Mouse (Mus musculus) liver, postnatal 0 days (tissue): ENCODE results near the gene Ptpn7. TPM values are rescaled to one million over a fixed set of nuclear protein-coding genes. Genes with fewer than 3 reads are reported as not detected.
A peak's percentile ranks its signal among the peaks of the same experiment; 100 is the strongest.

Experiments
- ATAC-seq: fragments of 200-750 bp; cut with Nextera tagmentation; 2 replicates; pipeline ENCODE4 v1.8.0; 2017; ENCODE audit warnings: mild to moderate bottlenecking, moderate library complexity
- DNase-seq: peaks from one replicate; pipeline ENCODE4 v3.0.0-alpha.2; 2016
- H3K27ac ChIP-seq: fragments of 300-500 bp; sonication (generic); 2 replicates; pipeline ENCODE4 v1.5.1; 2014; ENCODE audit warnings: antibody characterized with exemption, moderate library complexity, mild to moderate bottlenecking, low read depth
- H3K27me3 ChIP-seq: fragments of 300-500 bp; sonication (generic); 2 replicates; pipeline ENCODE4 v1.6.1; 2014; ENCODE audit warnings: low read length, control low read depth, mixed read lengths; ENCODE audit not compliant: insufficient read depth
- H3K36me3 ChIP-seq: fragments of 300-500 bp; sonication (generic); replicated peaks from 2 replicates; pipeline ENCODE4 v1.6.1; 2014; ENCODE audit warnings: mild to moderate bottlenecking, control low read depth, low read length, moderate library complexity, mixed read lengths; ENCODE audit not compliant: insufficient read depth
- H3K4me1 ChIP-seq: fragments of 300-500 bp; sonication (generic); 2 replicates; pipeline ENCODE4 v1.6.1; 2014; ENCODE audit warnings: antibody characterized with exemption, mild to moderate bottlenecking, control low read depth; ENCODE audit not compliant: insufficient read depth
- H3K4me2 ChIP-seq: fragments of 300-500 bp; sonication (generic); 2 replicates; pipeline ENCODE4 v1.6.1; 2014; ENCODE audit warnings: low read depth, mild to moderate bottlenecking, low read length, moderate library complexity, mixed read lengths
- H3K4me3 ChIP-seq: fragments of 300-500 bp; sonication (generic); 2 replicates; pipeline ENCODE4 v1.5.1; 2014; ENCODE audit warnings: low read depth, low read length
- H3K9ac ChIP-seq: fragments of 300-500 bp; sonication (generic); replicated peaks from 2 replicates; pipeline ENCODE4 v1.6.1; 2014; ENCODE audit warnings: mild to moderate bottlenecking, moderate library complexity
- H3K9me3 ChIP-seq: fragments of 300-500 bp; sonication (generic); 2 replicates; pipeline ENCODE4 v1.6.1; 2016; ENCODE audit warnings: mild to moderate bottlenecking, control low read depth, low read length, mixed read lengths
- CTCF ChIP-seq: sonication (generic); IDR thresholded peaks from 2 replicates; pipeline ENCODE4 v1.5.1; 2016; ENCODE audit warnings: antibody characterized with exemption, low read depth
- EP300 ChIP-seq: IDR thresholded peaks from 2 replicates; pipeline ENCODE4 v1.6.1; 2016; ENCODE audit warnings: antibody characterized with exemption, low read depth, mild to moderate bottlenecking
- WGBS: fragments of 180-500 bp; shearing (Covaris S2); extraction: QIAGEN DNeasy Blood & Tissue Kit; methylation state at CpG from one replicate; pipeline ENCODE4 v1.1.7; 2014; ENCODE audit not compliant: insufficient replicate concordance; 5-methylcytosine and 5-hydroxymethylcytosine counted together
- polyA plus RNA-seq: library from polyadenylated mRNA; unstranded; fragments of >200 nt; fragmentation: Nextera tagmentation; extraction: Ambion mirVana; gene quantifications from 2 replicates; pipeline ENCODE4 v1.2.1, GENCODE M21; 2015

Gene Ptpn7
- polyA plus RNA-seq, 1 experiment from 2014 or later: 6.7 TPM

GRCm38 (mm10) chr1:135090914-135091313 lies 41.6 kb upstream of the Ptpn7 start:
- WGBS: 23% methylated on average over 3 of the region's 3 CpGs
- ATAC-seq (no peak), DNase-seq (no peak)
- no peaks in the 10 kb centered on the region for H3K36me3 ChIP-seq
- no peak overlapping the region for H3K4me2 ChIP-seq
- H3K27me3 ChIP-seq: peaks cover 14% of the 10 kb centered on the region
- no peak overlapping the region for H3K4me3 ChIP-seq
- H3K9me3 ChIP-seq: no peaks in the 10 kb centered on the region
- H3K27ac ChIP-seq: no peak overlapping the region
- TF ChIP-seq EP300 (no peak), CTCF (no peak)
- peaks cover 6% of the 10 kb centered on the region; the same call in 1 of the 2 replicates for H3K4me1 ChIP-seq
- no peak overlapping the region for H3K9ac ChIP-seq

- Histone ChIP-seq H3K4me2 (no peak overlapping the region), H3K27ac (no peak overlapping the region), H3K9ac (no peak overlapping the region), H3K9me3 (no peaks in the 10 kb centered on the region), H3K27me3 (no peaks in the 10 kb centered on the region), H3K36me3 (no peaks in the 10 kb centered on the region), H3K4me1 (peaks cover 6% of the 10 kb centered on the region; the same call in 1 of the 2 replicates), H3K4me3 (no peak overlapping the region)
- ATAC-seq (no peak), DNase-seq (no peak)
- TF ChIP-seq CTCF (peak; percentile 46), EP300 (no peak)
- WGBS: 42% methylated on average over 7 of the region's 7 CpGs
These were observed 37.8 kb upstream of the Ptpn7 start for GRCm38 (mm10) chr1:135094723-135095122.

GRCm38 (mm10) chr1:135095189-135095588 lies 37.3 kb upstream of the Ptpn7 start:
- Histone ChIP-seq H3K36me3 (no peaks in the 10 kb centered on the region), H3K4me2 (no peak overlapping the region), H3K27ac (no peak overlapping the region), H3K4me1 (peaks cover 6% of the 10 kb centered on the region; the same call in 1 of the 2 replicates), H3K9me3 (no peaks in the 10 kb centered on the region), H3K4me3 (no peak overlapping the region), H3K9ac (0 out of 2 replicates have a peak overlapping the region, but pooled peaks have one; percentile 23), H3K27me3 (no peaks in the 10 kb centered on the region)
- DNase-seq: peak; percentile 45
- WGBS: 6% methylated on average over 7 of the region's 7 CpGs
- no peak for ATAC-seq
- TF ChIP-seq CTCF (no peak), EP300 (no peak)

GRCm38 (mm10) chr1:135096312-135096711 lies 36.2 kb upstream of the Ptpn7 start:
- 78% methylated on average over 11 of the region's 11 CpGs for WGBS
- TF ChIP-seq EP300 (no peak), CTCF (no peak)
- H3K4me1 ChIP-seq: peaks cover 6% of the 10 kb centered on the region; the same call in 1 of the 2 replicates
- 0 out of 2 replicates have a peak, but pooled peaks cover 7% of the 10 kb centered on the region for H3K27me3 ChIP-seq
- H3K36me3 ChIP-seq: no peaks in the 10 kb centered on the region
- H3K4me2 ChIP-seq: no peak overlapping the region
- no peak for DNase-seq
- H3K9ac ChIP-seq: no peak overlapping the region
- no peak overlapping the region for H3K27ac ChIP-seq
- no peaks in the 10 kb centered on the region for H3K9me3 ChIP-seq
- no peak for ATAC-seq
- H3K4me3 ChIP-seq: no peak overlapping the region

GRCm38 (mm10) chr1:135097441-135097840 lies 35.1 kb upstream of the Ptpn7 start:
- Histone ChIP-seq H3K36me3 (no peaks in the 10 kb centered on the region), H3K27me3 (peaks cover 15% of the 10 kb centered on the region; the same call in 1 of the 2 replicates), H3K9ac (no peak overlapping the region), H3K27ac (no peak overlapping the region), H3K4me2 (no peak overlapping the region), H3K4me3 (no peak overlapping the region), H3K9me3 (no peaks in the 10 kb centered on the region), H3K4me1 (peaks cover 6% of the 10 kb centered on the region; the same call in 1 of the 2 replicates)
- WGBS: 73% methylated on average over 6 of the region's 6 CpGs
- DNase-seq: no peak
- no peak for ATAC-seq
- TF ChIP-seq EP300 (no peak), CTCF (no peak)

GRCm38 (mm10) chr1:135098441-135098840 lies 34.1 kb upstream of the Ptpn7 start:
- Histone ChIP-seq H3K27me3 (peaks cover 25% of the 10 kb centered on the region; the same call in 1 of the 2 replicates), H3K4me2 (no peak overlapping the region), H3K9ac (no peak overlapping the region), H3K9me3 (no peaks in the 10 kb centered on the region), H3K36me3 (no peaks in the 10 kb centered on the region), H3K4me3 (no peak overlapping the region), H3K27ac (no peak overlapping the region), H3K4me1 (peaks cover 6% of the 10 kb centered on the region; the same call in 1 of the 2 replicates)
- ATAC-seq: no peak
- no peak for DNase-seq
- WGBS: 87% methylated on average over 7 of the region's 7 CpGs
- no peak for TF ChIP-seq CTCF
- TF ChIP-seq EP300: no peak
